Mouse (Mus musculus) thymus, adult 2 months (tissue): Measurements from ENCODE around the gene Zfp579.

Source experiments
- CTCF ChIP-seq: fragments of 200-500 bp; IDR thresholded peaks from 2 replicates; pipeline ENCODE4 v1.5.1; 2012; ENCODE audit warnings: mild to moderate bottlenecking, control low read depth, low read length, moderate library complexity, borderline replicate concordance; ENCODE audit not compliant: control insufficient read depth, poor library complexity, insufficient read depth; ENCODE audit errors: extremely low read depth
- POLR2A ChIP-seq: fragments of 200-500 bp; IDR thresholded peaks from 2 replicates; pipeline ENCODE4 v1.6.1; 2012; ENCODE audit warnings: mild to moderate bottlenecking, low read length, control low read depth, moderate library complexity; ENCODE audit not compliant: control insufficient read depth, poor library complexity, insufficient read depth; ENCODE audit errors: extremely low read depth

GRCm38 (mm10) chr7:4972321-4973047 lies 23.5 kb downstream of the Zfp579 start:
- TF ChIP-seq POLR2A: no peak
- no peak for TF ChIP-seq CTCF
